Comparison of ENCODE assay signal across 8 mouse cellular contexts in genomic region chr10:115250235-115251087, GRCm38 (mm10). TPM values are rescaled to one million over a fixed set of nuclear protein-coding genes. Genes with fewer than 3 reads are reported as not detected.
DNase-seq lines count a peak whose midpoint lies in the region; TF ChIP-seq lines count a peak whose summit lies in the region.

No protein-coding gene starts in this region.

- H3K27ac ChIP-seq in testis, adult 2 months (ENCODE audit: control insufficient read depth, insufficient read depth, low read depth, low read length) = peak overlapping the region; percentile 91
- H3K27ac ChIP-seq in liver, adult 2 months (replicated peaks; ENCODE audit: insufficient read depth, low read depth, low read length) = peak overlapping the region; percentile 85

- no peak for TF ChIP-seq POLR2A in testis, adult 2 months (IDR thresholded peaks at IDR 0.05; ENCODE audit: control insufficient read depth, low read depth, low read length)
- no peak for TF ChIP-seq POLR2A in liver, adult 2 months (IDR thresholded peaks at IDR 0.05; ENCODE audit: extremely low read depth, insufficient read depth, low read length)
- no peak for TF ChIP-seq POLR2A in myocyte (IDR thresholded peaks at IDR 0.05; ENCODE audit: insufficient read length, low read depth)

- intact Hi-C loops in heart, postnatal 10 days (cut with DNase I) = loop anchor here (5.0 kb wide), 1 partner anchor 62 kb away; no protein-coding TSS in a partner anchor
- intact Hi-C loops in left cerebral cortex, postnatal 36 days (cut with DNase I) = loop anchor here (5.0 kb wide), 1 partner anchor 57 kb away; no protein-coding TSS in a partner anchor

- H3K27me3 ChIP-seq in testis, adult 2 months (ENCODE audit: control insufficient read depth, insufficient read depth, low read length) = no peaks in the 10 kb centered on the region
- no peaks in the 10 kb centered on the region for H3K27me3 ChIP-seq in liver, adult 2 months (ENCODE audit: control insufficient read depth, insufficient read depth, low read length)
- H3K27me3 ChIP-seq in myocyte (ENCODE audit: control insufficient read depth, insufficient read depth, insufficient read length) = no peaks in the 10 kb centered on the region

- H3K36me3 ChIP-seq in testis, adult 2 months (ENCODE audit: control insufficient read depth, insufficient read depth, low read length) = no peaks in the 10 kb centered on the region
- H3K36me3 ChIP-seq in liver, adult 2 months (ENCODE audit: control insufficient read depth, insufficient read depth, low read length) = no peaks in the 10 kb centered on the region
- no peaks in the 10 kb centered on the region for H3K36me3 ChIP-seq in myocyte (ENCODE audit: control insufficient read depth, insufficient read depth)

- peak overlapping the region; percentile 33 for H3ac ChIP-seq in myocyte (ENCODE audit: control insufficient read depth, insufficient read length)

- no peak for TF ChIP-seq CTCF in testis, adult 2 months (IDR thresholded peaks at IDR 0.05; ENCODE audit: control insufficient read depth, insufficient read depth, insufficient replicate concordance, low read depth, low read length)
- no peak for TF ChIP-seq CTCF in liver, adult 2 months (IDR thresholded peaks at IDR 0.05; ENCODE audit: low read depth, low read length)

- H3K9ac ChIP-seq in liver, adult 2 months (ENCODE audit: low read depth, low read length) = peak overlapping the region; percentile 86

- H3K4me2 ChIP-seq in myocyte (ENCODE audit: low read depth) = peak overlapping the region; percentile 95

- peaks cover 28% of the 10 kb centered on the region for H3K79me2 ChIP-seq in liver, adult 2 months (ENCODE audit: control insufficient read depth, insufficient read depth, low read length)
- H3K79me2 ChIP-seq in myocyte (ENCODE audit: control insufficient read depth, insufficient read depth) = peaks cover 56% of the 10 kb centered on the region

- peak overlapping the region; percentile 90 for H3K4me3 ChIP-seq in testis, adult 2 months (ENCODE audit: control insufficient read depth, low read depth, low read length)
- peak overlapping the region; percentile 74 for H3K4me3 ChIP-seq in liver, adult 2 months (ENCODE audit: insufficient read depth, low read depth, low read length)
- peak overlapping the region; percentile 67 for H3K4me3 ChIP-seq in myocyte

- no peak for DNase-seq in testis, postnatal 10 days (ENCODE audit: low spot score)
- peak; percentile 24 for DNase-seq in c-Kit-negative CD71-positive TER-119-positive erythroid progenitor cells, embryonic 14.5 days (ENCODE audit: low read depth, low spot score)
- DNase-seq in heart, postnatal 10 days = peak; percentile 16 to 17
- peak; percentile 85 for DNase-seq in liver, adult 2 months (ENCODE audit: extremely low read depth, low read depth, low spot score)
- no peak for DNase-seq in testis, postnatal 14 days (ENCODE audit: low spot score)
- no peak for DNase-seq in left cerebral cortex, postnatal 36 days (ENCODE audit: low spot score in 2 of 2)

- WGBS in liver, adult 2 months = 8% methylated on average over 38 of the region's 38 CpGs

- H3K4me1 ChIP-seq in testis, adult 2 months (ENCODE audit: control insufficient read depth, insufficient read depth, low read length) = peaks cover 11% of the 10 kb centered on the region
- peaks cover 14% of the 10 kb centered on the region for H3K4me1 ChIP-seq in liver, adult 2 months (ENCODE audit: control insufficient read depth, insufficient read depth, low read length)

TF ChIP-seq in myocyte, 11 proteins besides CTCF, POLR2A, EP300 and RAD21:
- TF ChIP-seq USF1 (IDR thresholded peaks at IDR 0.05; ENCODE audit: low read depth) (no peak), MAX (IDR thresholded peaks at IDR 0.05; ENCODE audit: low read depth) (no peak), TCF3 (IDR thresholded peaks at IDR 0.05; ENCODE audit: insufficient read length, low read depth) (no peak), TCF12 (IDR thresholded peaks at IDR 0.05; ENCODE audit: insufficient read depth, poor library complexity, severe bottlenecking) (no peak), E2F4 (IDR thresholded peaks at IDR 0.05; ENCODE audit: insufficient read depth) (no peak), SRF (IDR thresholded peaks at IDR 0.05; ENCODE audit: control insufficient read depth, insufficient read length, low read depth) (no peak)

RNA-seq across cellular contexts. Expression of gene Tbc1d15, which starts 0.8 kb away (rescaled TPM):
- 38.4 and 41.5 TPM in 2 replicates for polyA plus RNA-seq in testis, adult 2 months (2012; rRNA removed)
- 10 to 100 TPM; 51.4 to 51.9 TPM for total RNA-seq in heart, postnatal 10 days (2021)
- total RNA-seq in liver, adult 2 months (2014; rRNA removed) = 46.2 and 49.9 TPM in 2 replicates
- 6.7 and 7.7 TPM in 2 replicates for polyA plus RNA-seq in liver, adult 2 months (2012; rRNA removed)
- polyA plus RNA-seq in myocyte (2012; fragmentation: generic; extraction: Trizol) = 19.8 TPM
- 10 to 100 TPM; 48.5 to 53.8 TPM for total RNA-seq in left cerebral cortex, postnatal 36 days (2021)

Comparison
In these comparisons a context has a peak if more than half of its experiments do, and no peak if none do; other contexts are left out.
1. DNase-seq: peak in c-Kit-negative CD71-positive TER-119-positive erythroid progenitor cells, embryonic 14.5 days (single experiment), heart, postnatal 10 days (2 of 2) and liver, adult 2 months (single experiment); none in testis, postnatal 10 days (single experiment), testis, postnatal 14 days (single experiment) and left cerebral cortex, postnatal 36 days (0 of 2).
2. Peak in every context shown above with its lines, with median percentiles within 50 percentile points of each other: H3K4me3 ChIP-seq.